Mouse (Mus musculus): ENCODE data around the gene Gemin2.

DNA sequence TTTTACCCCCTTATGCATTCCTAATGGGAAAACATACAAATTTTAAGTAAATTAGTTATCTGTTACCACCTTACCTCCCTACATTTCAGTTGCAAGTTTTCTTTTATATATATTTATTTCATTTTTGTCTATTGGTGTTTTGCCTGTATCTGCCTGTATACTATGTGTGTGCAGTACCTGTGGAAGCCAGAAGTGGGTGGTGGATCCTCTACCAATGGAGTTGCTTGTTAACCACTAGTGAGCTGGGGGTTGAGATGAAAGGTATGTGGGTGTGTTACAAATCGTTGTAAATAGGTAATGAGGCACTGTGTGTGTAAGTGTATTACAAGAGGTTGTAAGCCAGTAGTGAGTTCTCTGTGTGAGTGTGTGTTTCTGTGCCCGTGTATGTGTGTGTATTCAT, 2.7 kb upstream of the Gemin2 start:
- TF ChIP-seq CTCF (IDR thresholded peaks at IDR 0.05; ENCODE audit: extremely low read depth, insufficient read depth, insufficient read length, insufficient replicate concordance) (no peak), POLR2A (IDR thresholded peaks at IDR 0.05; ENCODE audit: low read depth, low read length) (no peak)
